Mouse (Mus musculus) inflammation-experienced regulatory T-cells, adult 16 weeks (primary cell): Measurements from ENCODE around the gene Aptx. TPM values are rescaled to one million over a fixed set of nuclear protein-coding genes. Genes with fewer than 3 reads are reported as not detected.

Experiments
- polyA plus RNA-seq: library from polyadenylated mRNA; unstranded; fragments of 100-300 nt; shearing (Covaris generic); gene quantifications from one replicate; pipeline ENCODE4 v1.2.1, GENCODE M21; 2017

The Aptx gene
- polyA plus RNA-seq = 39.9 TPM

DNA sequence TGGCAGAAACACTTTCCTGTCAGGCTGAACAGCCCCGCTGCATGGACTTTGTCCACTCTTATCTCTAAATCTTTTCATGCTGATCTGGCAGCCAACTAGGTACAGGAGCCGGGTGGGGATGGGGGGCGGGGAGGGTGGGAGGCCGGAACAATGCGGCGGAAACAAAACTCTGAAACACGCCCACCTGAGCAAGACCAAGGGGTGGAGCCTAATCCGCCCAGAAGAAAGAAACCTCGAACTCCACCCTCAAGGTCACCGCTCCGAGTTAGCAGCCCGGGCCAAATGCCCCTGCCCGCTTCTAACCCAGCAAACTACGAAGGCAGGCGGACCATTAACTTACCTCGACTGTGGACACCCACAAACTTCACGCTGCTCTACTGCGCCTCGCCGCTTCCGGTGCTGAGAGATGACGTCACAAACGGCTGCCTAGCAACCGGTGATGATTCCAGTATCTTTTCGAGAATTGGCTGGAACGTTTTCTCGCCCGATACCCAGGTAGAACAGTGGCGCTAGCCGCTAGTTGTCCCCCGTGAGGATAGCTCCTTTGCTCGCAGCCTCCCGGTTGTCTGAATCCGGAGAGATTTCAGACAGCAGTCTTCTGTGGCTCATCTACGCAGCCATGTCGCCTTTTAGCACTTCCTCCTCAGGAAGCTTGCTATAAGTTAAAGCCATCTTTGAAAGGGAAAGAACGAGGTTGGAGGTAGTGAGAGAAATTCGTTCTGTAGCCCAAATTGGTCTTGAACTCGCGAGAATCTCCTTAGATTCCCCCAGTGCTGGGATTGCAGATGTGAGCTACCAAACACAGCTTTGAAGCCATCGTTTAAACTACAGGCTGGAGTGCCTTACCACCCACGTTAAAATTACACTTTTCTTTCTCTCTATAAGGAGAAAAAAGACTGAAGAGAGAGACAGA lies at the start of gene Aptx:
Gene Aptx (minus strand): TSS at position 398 of the 913 bp plus-strand sequence.

DNA sequence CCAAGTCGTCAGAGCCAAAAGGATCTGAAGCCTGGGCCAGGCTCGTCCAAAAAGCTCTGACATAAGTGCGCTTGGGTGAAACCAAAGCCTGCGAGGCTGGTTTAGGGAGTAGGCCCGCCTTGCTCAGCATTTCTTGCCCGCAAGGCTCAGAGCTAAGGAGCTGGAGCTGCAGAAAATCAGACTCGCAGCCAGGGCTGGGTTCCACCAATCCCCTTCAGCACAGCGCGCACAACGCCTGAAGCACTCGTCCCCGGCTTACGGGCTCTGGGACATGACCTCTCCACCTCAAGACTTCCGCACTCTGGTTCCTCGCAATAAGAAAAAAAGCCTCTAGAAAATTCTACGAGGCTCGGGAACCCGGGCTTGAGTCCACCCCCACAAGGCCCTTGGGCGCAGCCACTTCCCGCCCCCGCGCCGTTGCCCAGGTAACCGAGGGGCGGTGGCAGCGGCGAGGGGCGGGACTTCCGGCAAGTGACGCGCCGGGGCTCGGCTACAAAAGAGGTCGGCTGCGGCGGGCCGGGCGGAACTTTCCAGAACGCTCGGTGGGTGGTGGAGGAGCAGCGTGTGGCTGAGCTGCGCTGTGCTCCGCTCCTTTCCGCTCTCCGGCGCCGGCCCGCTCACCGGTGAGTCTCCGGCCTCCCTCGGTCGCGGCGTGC lies 19.1 kb upstream of the Aptx start, which contains the start of gene Dnaja1:
Gene Dnaja1 (plus strand): TSS at position 140 of the 656 bp plus-strand sequence.

Other genes with a start within 250 kb of the Aptx start
- gene Tmem215, start 231.0 kb downstream of the Aptx start, polyA plus RNA-seq = not detected
- 418 TPM for gene Dnaja1, start 19.0 kb upstream of the Aptx start, polyA plus RNA-seq
- gene Smu1, start 54.7 kb upstream of the Aptx start, polyA plus RNA-seq = 148 TPM
- gene B4galt1, start 150.8 kb upstream of the Aptx start, polyA plus RNA-seq = 34.7 TPM
- not detected for gene Spink4, start 216.9 kb upstream of the Aptx start, polyA plus RNA-seq
- 18.3 TPM for gene Bag1, start 245.1 kb upstream of the Aptx start, polyA plus RNA-seq
- gene Chmp5, start 245.2 kb upstream of the Aptx start, polyA plus RNA-seq = 91.2 TPM